12 mouse cellular contexts compared by ENCODE assay signal in the genomic region with DNA sequence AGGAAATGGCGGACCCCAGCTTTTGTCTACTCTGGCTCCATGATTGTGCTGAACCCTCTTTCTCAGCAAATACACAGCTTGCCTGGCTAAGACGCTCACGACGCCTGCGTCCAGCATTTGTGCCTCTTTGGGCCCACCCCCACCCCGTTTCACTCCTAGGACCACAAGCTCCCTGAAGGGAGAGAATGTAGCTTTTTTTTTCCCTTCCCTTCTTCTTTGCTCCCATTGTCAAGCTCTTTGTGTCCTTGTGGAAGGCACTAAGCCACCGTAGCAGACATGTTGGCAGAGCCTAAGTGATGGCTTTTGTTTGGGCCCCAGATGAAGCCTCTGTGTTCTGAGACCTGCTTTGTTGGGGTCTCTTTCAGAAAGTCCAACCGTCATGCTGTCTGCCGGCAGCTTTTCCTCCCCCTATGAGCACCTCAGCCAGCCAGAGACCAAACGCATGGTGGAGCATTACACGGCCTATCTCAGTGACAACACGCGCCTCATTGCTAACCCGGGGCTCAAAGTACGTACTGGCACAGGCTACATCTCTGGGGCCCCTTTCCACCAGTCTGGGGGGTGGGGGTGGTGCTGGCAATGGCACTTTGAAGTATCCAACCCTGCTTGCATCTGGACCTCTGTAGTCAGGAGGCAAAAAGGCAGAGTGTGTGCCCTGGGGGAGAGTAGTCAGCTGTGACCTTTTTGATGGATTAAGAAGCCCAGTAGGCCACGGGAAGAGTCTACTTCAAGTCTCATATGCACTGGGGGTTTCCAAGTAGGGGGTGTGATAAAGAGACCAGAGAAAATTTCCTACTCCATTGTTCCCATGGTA. TPM values are rescaled to one million over a fixed set of nuclear protein-coding genes. Genes with fewer than 3 reads are reported as not detected.
A peak's percentile ranks its signal among the peaks of the same experiment; 100 is the strongest.
DNase-seq lines count a peak whose midpoint lies in the region; ATAC-seq lines count a peak whose summit lies in the region.
"Had no signal": no experiment of that assay in that cellular context is flagged by ENCODE, and none has a peak within 500 bp of the region (broad histone marks: within the 10 kb centered on the region; RNA-seq: fewer than 3 reads in every experiment).

No protein-coding gene starts in this region.

- peak; percentile 90 for ATAC-seq in midbrain, embryonic 15.5 days (replicated peaks)
- ATAC-seq: lung, postnatal 0 days had no signal

- H3K9ac ChIP-seq in midbrain, embryonic 15.5 days, result no peak overlapping the region

- peak; percentile 31 for DNase-seq in cerebellum, adult 9-11 months
- peak; percentile 14 for DNase-seq in embryo, embryonic 11.5 days (ENCODE audit: low read depth, low spot score)
- peak; percentile 84 for DNase-seq in hindbrain, embryonic 10.5 days (ENCODE audit: low spot score)
- DNase-seq in ovary, postnatal 36 days (ENCODE audit: low spot score), result no peak
- DNase-seq in adipocyte (ENCODE audit: low spot score), result no peak
- DNase-seq in urinary bladder, adult 18-20 months (ENCODE audit: low spot score in 2 of 2), result no peak
- DNase-seq: adrenal gland, adult 2 months; kidney, postnatal 4 days had no signal

- H3K27ac ChIP-seq in hindbrain, embryonic 10.5 days, result peak overlapping the region; percentile 92
- H3K27ac ChIP-seq in midbrain, embryonic 15.5 days, result peak overlapping the region; percentile 76

- H3K27me3 ChIP-seq in hindbrain, embryonic 10.5 days (ENCODE audit: insufficient read depth, poor library complexity, severe bottlenecking), result no peaks in the 10 kb centered on the region
- H3K27me3 ChIP-seq in midbrain, embryonic 15.5 days (replicated peaks), result no peaks in the 10 kb centered on the region

- peaks cover 24% of the 10 kb centered on the region for H3K4me1 ChIP-seq in hindbrain, embryonic 10.5 days (replicated peaks)
- H3K4me1 ChIP-seq in midbrain, embryonic 15.5 days, result peaks cover 16% of the 10 kb centered on the region

- peaks cover 85% of the 10 kb centered on the region for H3K36me3 ChIP-seq in hindbrain, embryonic 10.5 days
- no peaks in the 10 kb centered on the region; the same call in 1 of the 2 replicates for H3K36me3 ChIP-seq in midbrain, embryonic 15.5 days (replicated peaks)

- H3K4me2 ChIP-seq in midbrain, embryonic 15.5 days, result no peak overlapping the region

- peak overlapping the region; percentile 28; the same call in 1 of the 2 replicates for H3K4me3 ChIP-seq in hindbrain, embryonic 10.5 days
- H3K4me3 ChIP-seq in midbrain, embryonic 15.5 days, result no peak overlapping the region

- 23% methylated on average over 16 of the region's 16 CpGs for WGBS in hindbrain, embryonic 10.5 days
- WGBS in midbrain, embryonic 15.5 days, result 15% methylated on average over 16 of the region's 16 CpGs

- no peaks in the 10 kb centered on the region for H3K9me3 ChIP-seq in hindbrain, embryonic 10.5 days
- no peaks in the 10 kb centered on the region for H3K9me3 ChIP-seq in midbrain, embryonic 15.5 days

RNA-seq across cellular contexts. Expression of gene Gm10577, which starts 46.6 kb away (rescaled TPM):
- polyA plus RNA-seq in hindbrain, embryonic 10.5 days (2016; fragmentation: Nextera tagmentation; extraction: Ambion mirVana), result not detected in 2 replicates
- not detected in 2 replicates for polyA plus RNA-seq in midbrain, embryonic 15.5 days (2015; fragmentation: Nextera tagmentation; extraction: Ambion mirVana)
- polyA plus RNA-seq: adrenal gland, adult 2 months; limb, embryonic 14.5 days; lung, postnatal 0 days; small intestine, adult 2 months had no signal

Comparison
In these comparisons a context has a peak if more than half of its experiments do, and no peak if none do; other contexts are left out.
1. DNase-seq: peak in cerebellum, adult 9-11 months (single experiment), embryo, embryonic 11.5 days (single experiment) and hindbrain, embryonic 10.5 days (single experiment); none in ovary, postnatal 36 days (single experiment), adipocyte (single experiment) and urinary bladder, adult 18-20 months (0 of 2).